Mouse (Mus musculus): ENCODE results near the gene Upk3b. TPM values are rescaled to one million over a fixed set of nuclear protein-coding genes. Genes with fewer than 3 reads are reported as not detected.
A peak's percentile ranks its signal among the peaks of the same experiment; 100 is the strongest.

The Upk3b gene
- 0.04 and 0.09 TPM in 2 replicates for polyA plus RNA-seq (2015; fragmentation: Nextera tagmentation; extraction: Ambion mirVana)

DNA sequence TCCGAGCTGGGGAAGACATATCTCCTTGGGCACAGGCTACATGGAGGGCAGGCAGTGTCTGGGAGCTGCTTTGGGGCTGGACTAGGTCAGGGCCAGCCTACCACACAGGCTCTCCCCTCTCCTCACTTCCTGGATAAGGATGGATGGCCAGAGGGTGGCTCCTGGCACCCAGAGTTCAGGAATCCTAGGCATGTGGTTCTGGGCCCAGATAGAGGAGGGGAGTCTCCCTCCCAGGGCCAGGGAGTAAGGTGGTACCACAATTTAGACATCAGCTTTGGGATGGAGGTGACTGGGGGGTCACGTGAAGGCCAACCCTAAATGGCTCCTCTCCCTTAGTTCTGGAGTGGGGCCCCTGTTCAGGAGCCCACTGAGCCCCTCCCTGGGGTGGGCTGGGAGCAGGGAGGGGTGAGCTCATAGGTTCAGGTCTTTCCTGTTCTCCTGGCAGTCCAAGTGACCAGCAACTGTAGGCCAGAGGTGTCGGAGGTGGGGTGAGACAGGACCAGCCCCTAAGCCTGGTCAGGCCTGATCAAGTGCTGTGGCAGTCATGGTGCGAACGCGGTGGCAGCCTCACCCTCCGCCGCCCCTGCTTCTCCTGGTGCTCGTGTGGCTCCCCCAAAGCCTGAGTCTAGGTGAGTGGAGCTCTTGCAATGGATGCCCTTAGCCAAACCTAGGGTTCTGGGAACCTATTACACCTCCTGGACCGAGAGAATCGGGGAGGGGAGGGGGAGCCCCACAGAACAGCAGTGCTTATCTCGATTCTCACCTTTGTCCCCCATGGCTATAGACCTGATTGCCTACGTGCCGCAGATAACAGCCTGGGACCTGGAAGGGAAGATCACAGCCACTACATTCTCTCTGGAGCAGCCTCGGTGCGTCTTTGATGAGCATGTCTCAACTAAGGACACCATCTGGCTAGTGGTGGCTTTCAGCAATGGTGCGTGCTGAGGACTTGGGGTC, at the start of gene Upk3b:
Gene Upk3b (plus strand): TSS at position 239 of the 957 bp plus-strand sequence.
- H3K4me2 ChIP-seq: no peak within 1 kb of the TSS
- 90% methylated on average over 17 of the region's 17 CpGs for WGBS
- no peaks in the 10 kb centered on the region for H3K27me3 ChIP-seq
- no peaks in the 10 kb centered on the region for H3K4me1 ChIP-seq (replicated peaks)
- H3K4me3 ChIP-seq: no peak within 1 kb of the TSS
- ATAC-seq (ENCODE audit: low FRiP score): no peak
- H3K9me3 ChIP-seq: no peaks in the 10 kb centered on the region
- no peak within 1 kb of the TSS for H3K9ac ChIP-seq
- no peaks in the 10 kb centered on the region for H3K36me3 ChIP-seq
- H3K27ac ChIP-seq: no peak within 1 kb of the TSS

DNA sequence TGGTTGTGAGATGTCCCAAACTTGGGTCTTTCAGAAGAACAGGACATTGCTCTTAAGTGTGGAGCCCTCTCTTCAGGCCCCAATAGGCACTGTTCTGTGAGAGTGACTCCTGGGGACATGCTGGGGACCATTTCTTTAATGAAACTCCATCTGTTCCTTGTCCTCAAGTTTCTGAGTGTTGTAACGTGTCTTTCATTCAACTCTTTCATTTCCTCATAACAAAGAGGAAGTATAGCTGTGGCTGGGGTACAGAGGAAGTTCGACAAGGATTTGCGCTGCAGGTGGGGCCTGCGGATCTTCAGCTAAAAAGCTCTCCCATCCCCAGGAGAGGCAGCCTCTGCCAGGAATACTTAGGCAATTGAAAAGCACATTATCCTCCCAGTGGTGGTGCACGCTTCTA, 47.7 kb upstream of the Upk3b start:
- no peak for ATAC-seq (ENCODE audit: low FRiP score)
- no peaks in the 10 kb centered on the region for H3K27me3 ChIP-seq

GRCm38 (mm10) chr5:135993381-135993965, 44.8 kb upstream of the Upk3b start:
- Histone ChIP-seq H3K4me3 (no peak overlapping the region), H3K36me3 (peaks cover 15% of the 10 kb centered on the region), H3K4me2 (no peak overlapping the region), H3K27me3 (no peaks in the 10 kb centered on the region), H3K9me3 (no peaks in the 10 kb centered on the region), H3K9ac (no peak overlapping the region), H3K4me1 (replicated peaks) (peaks cover 18% of the 10 kb centered on the region), H3K27ac (peak overlapping the region; percentile 0; the same call in 1 of the 2 replicates)
- ATAC-seq (ENCODE audit: low FRiP score): no peak
- WGBS: 55% methylated on average over 5 of the region's 5 CpGs

More for the DNA sequence above, 47.7 kb upstream of the Upk3b start:
- H3K9ac ChIP-seq: no peak overlapping the region
- 80% methylated on average over 5 of the region's 5 CpGs for WGBS
- H3K4me2 ChIP-seq: no peak overlapping the region
- no peak overlapping the region for H3K4me3 ChIP-seq
- H3K9me3 ChIP-seq: no peaks in the 10 kb centered on the region
- H3K4me1 ChIP-seq (replicated peaks): peaks cover 6% of the 10 kb centered on the region
- H3K27ac ChIP-seq: no peak overlapping the region
- no peaks in the 10 kb centered on the region for H3K36me3 ChIP-seq

GRCm38 (mm10) chr5:135994335-135994724, 44.0 kb upstream of the Upk3b start:
- WGBS: 66% methylated on average over 8 of the region's 8 CpGs
- no peak overlapping the region for H3K27ac ChIP-seq
- H3K9ac ChIP-seq: no peak overlapping the region
- H3K4me2 ChIP-seq: no peak overlapping the region
- H3K4me1 ChIP-seq (replicated peaks): peaks cover 18% of the 10 kb centered on the region
- peak overlapping the region; percentile 83; the same call in 1 of the 2 replicates for H3K4me3 ChIP-seq
- no peaks in the 10 kb centered on the region for H3K27me3 ChIP-seq
- no peak; the same call in 1 of the 2 replicates for ATAC-seq (ENCODE audit: low FRiP score)
- peaks cover 24% of the 10 kb centered on the region for H3K36me3 ChIP-seq
- no peaks in the 10 kb centered on the region for H3K9me3 ChIP-seq

DNA sequence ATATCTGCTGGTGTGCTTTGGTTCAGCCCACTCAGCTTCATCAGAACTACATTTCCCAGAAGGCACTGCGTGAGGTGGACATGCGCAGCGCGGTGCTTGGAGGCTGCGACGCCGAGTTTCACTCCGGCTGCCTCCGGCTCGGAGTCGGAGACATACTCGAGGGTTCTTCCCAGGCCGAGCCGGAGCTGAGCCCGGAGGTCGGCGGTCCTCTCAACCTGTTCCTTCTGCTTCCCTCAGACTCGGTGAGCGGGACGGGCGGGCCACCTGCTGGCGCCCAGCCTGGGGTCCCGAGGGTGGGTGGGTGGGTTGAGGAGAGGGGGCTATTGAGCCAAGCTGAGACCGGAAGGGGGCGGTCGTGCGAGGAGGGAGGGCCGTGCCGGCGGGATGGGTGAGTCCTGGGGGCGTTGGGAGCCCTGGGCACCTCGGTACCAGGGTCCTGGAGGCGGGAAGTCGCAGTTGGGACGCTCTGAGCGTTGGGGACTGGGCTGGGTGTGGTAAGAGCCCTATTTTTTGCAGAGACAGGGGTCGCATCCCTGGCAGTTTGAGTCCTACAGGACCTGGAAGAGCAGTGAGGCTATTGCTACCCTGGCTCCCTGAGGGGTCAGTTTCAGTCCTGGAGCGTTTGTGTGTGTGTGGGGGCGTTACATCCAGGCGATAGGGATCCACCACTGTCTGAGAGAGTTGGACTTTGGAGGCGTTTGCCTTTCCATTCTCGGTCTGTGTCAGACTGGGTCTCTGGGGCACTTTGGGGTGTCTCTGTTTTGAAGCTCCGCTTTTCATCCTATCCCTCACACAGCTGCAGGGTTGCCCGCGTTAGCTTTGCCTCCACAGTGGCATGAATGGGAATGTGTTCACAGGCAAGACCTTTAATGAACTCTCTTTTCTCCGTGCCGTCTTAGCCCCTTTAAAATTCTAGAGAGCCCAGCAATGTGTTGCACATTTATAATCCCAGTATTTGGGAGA, 43.3 kb upstream of the Upk3b start, which contains the start of gene Dtx2:
Gene Dtx2 (plus strand): TSS at position 76 of the 963 bp plus-strand sequence.
- Histone ChIP-seq H3K9ac (peak within 1 kb of the TSS; percentile 89), H3K4me1 (replicated peaks) (peaks cover 18% of the 10 kb centered on the region), H3K4me2 (peak within 1 kb of the TSS; percentile 76), H3K9me3 (no peaks in the 10 kb centered on the region), H3K27ac (peak within 1 kb of the TSS; percentile 89), H3K36me3 (peaks cover 30% of the 10 kb centered on the region), H3K27me3 (no peaks in the 10 kb centered on the region), H3K4me3 (peak within 1 kb of the TSS; percentile 83)
- under 1% methylated on average over 47 of the region's 47 CpGs for WGBS
- peak; percentile 93 for ATAC-seq (ENCODE audit: low FRiP score)

DNA sequence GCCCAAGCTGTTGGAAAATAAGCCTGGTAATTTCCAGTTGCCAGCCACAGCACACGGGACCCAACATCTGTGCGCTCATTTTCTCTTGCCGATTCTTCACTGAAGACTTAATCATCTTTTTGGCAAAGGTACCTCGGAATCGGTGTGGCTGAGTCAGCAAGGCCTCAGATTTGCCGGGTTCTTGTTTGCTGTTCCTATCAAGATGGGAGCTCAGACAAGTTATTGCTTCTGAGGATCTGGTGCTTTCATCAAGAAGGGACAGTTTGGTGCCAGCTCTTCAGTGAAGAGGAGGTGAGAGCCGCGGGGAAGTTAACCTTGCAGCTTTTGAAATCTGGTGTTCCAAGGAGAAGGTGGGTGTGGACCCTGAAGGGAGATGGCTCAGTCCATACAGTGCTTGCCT, 42.1 kb upstream of the Upk3b start:
- H3K36me3 ChIP-seq: peaks cover 31% of the 10 kb centered on the region
- H3K4me3 ChIP-seq: peak overlapping the region; percentile 83; the same call in 1 of the 2 replicates
- no peaks in the 10 kb centered on the region for H3K27me3 ChIP-seq
- H3K9me3 ChIP-seq: no peaks in the 10 kb centered on the region
- H3K27ac ChIP-seq: no peak overlapping the region
- peak overlapping the region; percentile 76 for H3K4me2 ChIP-seq
- H3K9ac ChIP-seq: peak overlapping the region; percentile 89; the same call in 1 of the 2 replicates
- H3K4me1 ChIP-seq (replicated peaks): peaks cover 18% of the 10 kb centered on the region
- ATAC-seq (ENCODE audit: low FRiP score): no peak
- 93% methylated on average over 8 of the region's 8 CpGs for WGBS

GRCm38 (mm10) chr5:136001222-136001621, 37.1 kb upstream of the Upk3b start:
- Histone ChIP-seq H3K27me3 (no peaks in the 10 kb centered on the region), H3K36me3 (peaks cover 45% of the 10 kb centered on the region), H3K27ac (no peak overlapping the region), H3K4me3 (no peak overlapping the region), H3K4me1 (replicated peaks) (peaks cover 22% of the 10 kb centered on the region), H3K9ac (no peak overlapping the region), H3K9me3 (no peaks in the 10 kb centered on the region), H3K4me2 (no peak overlapping the region)
- ATAC-seq (ENCODE audit: low FRiP score): no peak
- 90% methylated on average over 6 of the region's 6 CpGs for WGBS

- WGBS: 83% methylated on average over 2 of the region's 2 CpGs
- ATAC-seq (ENCODE audit: low FRiP score): no peak
- H3K4me3 ChIP-seq: no peak overlapping the region
- no peak overlapping the region for H3K4me2 ChIP-seq
- H3K27me3 ChIP-seq: no peaks in the 10 kb centered on the region
- peaks cover 42% of the 10 kb centered on the region for H3K36me3 ChIP-seq
- H3K9me3 ChIP-seq: no peaks in the 10 kb centered on the region
- H3K4me1 ChIP-seq (replicated peaks): peaks cover 17% of the 10 kb centered on the region
- peak overlapping the region; percentile 62; the same call in 1 of the 2 replicates for H3K27ac ChIP-seq
- no peak overlapping the region; the same call in 1 of the 2 replicates for H3K9ac ChIP-seq
Observed at GRCm38 (mm10) chr5:136002325-136002724, 36.0 kb upstream of the Upk3b start.

DNA sequence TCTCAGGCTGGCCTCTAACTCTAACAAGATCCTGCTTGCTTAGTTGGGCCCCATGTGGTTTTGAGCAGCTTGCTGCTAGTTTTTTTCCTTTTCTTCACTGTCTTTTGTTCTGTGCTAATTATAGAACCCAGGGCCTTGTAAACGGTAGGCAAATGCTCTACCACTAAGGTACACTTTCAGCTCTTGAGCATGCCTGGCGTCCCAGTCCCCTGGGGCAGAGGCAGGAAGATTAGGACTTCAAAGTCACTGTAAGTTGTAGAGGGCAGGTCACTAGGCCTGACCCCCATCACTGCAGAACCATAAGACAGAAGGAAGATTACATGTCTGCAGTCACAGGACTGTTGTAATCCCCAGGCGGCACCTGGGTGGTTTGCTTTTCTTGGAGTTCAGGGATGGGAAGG, 35.5 kb upstream of the Upk3b start:
- Histone ChIP-seq H3K27me3 (no peaks in the 10 kb centered on the region), H3K27ac (no peak overlapping the region), H3K9ac (no peak overlapping the region; the same call in 1 of the 2 replicates), H3K4me2 (no peak overlapping the region), H3K4me3 (no peak overlapping the region), H3K4me1 (replicated peaks) (peaks cover 21% of the 10 kb centered on the region), H3K9me3 (no peaks in the 10 kb centered on the region), H3K36me3 (peaks cover 38% of the 10 kb centered on the region)
- ATAC-seq (ENCODE audit: low FRiP score): no peak
- WGBS: 47% methylated on average over 3 of the region's 3 CpGs

GRCm38 (mm10) chr5:136004537-136004936, 33.8 kb upstream of the Upk3b start:
- Histone ChIP-seq H3K36me3 (peaks cover 23% of the 10 kb centered on the region), H3K4me2 (no peak overlapping the region), H3K9ac (no peak overlapping the region), H3K27me3 (no peaks in the 10 kb centered on the region), H3K4me1 (replicated peaks) (peaks cover 21% of the 10 kb centered on the region), H3K4me3 (no peak overlapping the region), H3K27ac (no peak overlapping the region), H3K9me3 (no peaks in the 10 kb centered on the region)
- ATAC-seq (ENCODE audit: low FRiP score): no peak
- WGBS: 90% methylated on average over 4 of the region's 4 CpGs

- H3K4me3 ChIP-seq: no peak overlapping the region
- no peaks in the 10 kb centered on the region for H3K9me3 ChIP-seq
- H3K9ac ChIP-seq: no peak overlapping the region
- no peak overlapping the region for H3K4me2 ChIP-seq
- H3K27me3 ChIP-seq: no peaks in the 10 kb centered on the region
- WGBS: 76% methylated on average over 7 of the region's 7 CpGs
- no peak overlapping the region for H3K27ac ChIP-seq
- no peak for ATAC-seq (ENCODE audit: low FRiP score)
- H3K4me1 ChIP-seq (replicated peaks): peaks cover 14% of the 10 kb centered on the region
- H3K36me3 ChIP-seq: peaks cover 39% of the 10 kb centered on the region
Observed at GRCm38 (mm10) chr5:136007745-136008144, 30.6 kb upstream of the Upk3b start.
